Mouse (Mus musculus) liver, adult 2 months (tissue): ENCODE measurements around the gene Cyp4a12a.
"Not testable (repeated sequence)": the region's sequence is repeated elsewhere in the genome, so short reads cannot be mapped to it uniquely, and the experiment has no call there.

Experiments used
- CTCF ChIP-seq: fragments of 200-500 bp; IDR thresholded peaks from 2 replicates; pipeline ENCODE4 v1.5.1; 2011; ENCODE audit warnings: low read depth, low read length, control low read depth
- POLR2A ChIP-seq: fragments of 200-500 bp; IDR thresholded peaks from 2 replicates; pipeline ENCODE4 v1.6.1; 2011; ENCODE audit warnings: low read length, control low read depth; ENCODE audit not compliant: insufficient read depth; ENCODE audit errors: extremely low read depth

DNA sequence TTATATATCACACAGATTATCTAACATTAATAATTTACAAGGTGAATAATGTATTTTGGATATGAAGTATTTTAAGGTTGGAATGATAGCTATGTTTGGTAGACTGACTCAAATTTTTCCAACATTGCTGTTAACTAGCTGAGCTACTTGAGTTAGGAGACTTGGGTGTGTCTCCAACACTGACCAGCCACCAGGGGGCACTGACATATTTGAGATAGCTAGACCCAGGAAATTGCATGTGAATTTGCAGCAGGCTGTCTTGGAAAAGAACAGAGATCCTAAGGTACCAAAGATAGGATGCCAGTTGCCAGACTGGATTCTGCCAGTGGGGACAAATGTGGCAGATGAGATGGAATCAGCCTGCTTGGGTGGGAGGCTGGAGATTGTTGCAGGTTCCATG is 69.2 kb downstream of the Cyp4a12a start:
- not testable (repeated sequence) for TF ChIP-seq POLR2A, CTCF
